Mouse (Mus musculus): ENCODE results near the gene Ccdc57. TPM values are rescaled to one million over a fixed set of nuclear protein-coding genes. Genes with fewer than 3 reads are reported as not detected.

Ccdc57 gene
- polyA plus RNA-seq, 1 experiment from 2014 or later: 4.2 TPM

- 84% methylated on average over 6 of the region's 6 CpGs for WGBS
- Histone ChIP-seq H3K27ac (no peak overlapping the region), H3K4me3 (replicated peaks) (no peak overlapping the region), H3K9ac (no peak overlapping the region), H3K4me2 (replicated peaks) (no peak overlapping the region), H3K4me1 (replicated peaks) (peaks cover 8% of the 10 kb centered on the region), H3K27me3 (replicated peaks) (no peaks in the 10 kb centered on the region), H3K9me3 (no peaks in the 10 kb centered on the region), H3K36me3 (peaks cover 5% of the 10 kb centered on the region; the same call in 1 of the 2 replicates)
- ATAC-seq: no peak
Measured at GRCm38 (mm10) chr11:120898114-120898548, 34.5 kb downstream of the Ccdc57 start.

GRCm38 (mm10) chr11:120895441-120895840, 37.2 kb downstream of the Ccdc57 start:
- no peak overlapping the region for H3K27ac ChIP-seq
- no peaks in the 10 kb centered on the region for H3K9me3 ChIP-seq
- no peak overlapping the region for H3K4me2 ChIP-seq (replicated peaks)
- H3K4me1 ChIP-seq (replicated peaks): no peaks in the 10 kb centered on the region
- no peak overlapping the region for H3K4me3 ChIP-seq (replicated peaks)
- no peak for ATAC-seq
- no peak overlapping the region for H3K9ac ChIP-seq
- 88% methylated on average over 6 of the region's 6 CpGs for WGBS
- peaks cover 5% of the 10 kb centered on the region; the same call in 1 of the 2 replicates for H3K36me3 ChIP-seq
- no peaks in the 10 kb centered on the region for H3K27me3 ChIP-seq (replicated peaks)

DNA sequence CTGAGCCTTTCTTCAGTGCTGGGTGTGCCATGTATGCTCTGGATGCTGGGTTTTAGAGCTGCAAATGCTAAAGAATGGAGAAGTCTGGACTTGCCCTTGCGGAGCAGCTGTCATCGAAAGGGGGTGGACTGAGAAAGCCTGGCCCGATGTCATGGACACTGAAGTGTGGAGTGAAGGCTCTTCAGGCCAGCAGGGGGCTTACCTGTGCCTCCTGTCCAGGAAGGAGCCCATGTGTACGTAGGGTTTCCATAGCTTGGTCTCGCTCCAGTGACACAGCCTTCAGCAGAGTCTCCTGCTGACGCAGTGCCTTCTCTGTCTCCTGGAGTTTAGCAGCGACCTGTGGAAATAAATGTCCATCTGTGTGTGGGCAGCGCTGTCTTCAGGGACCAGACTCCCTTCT, 38.3 kb downstream of the Ccdc57 start:
- no peak overlapping the region for H3K4me3 ChIP-seq (replicated peaks)
- H3K27me3 ChIP-seq (replicated peaks): no peaks in the 10 kb centered on the region
- 84% methylated on average over 8 of the region's 8 CpGs for WGBS
- H3K4me2 ChIP-seq (replicated peaks): no peak overlapping the region
- no peak overlapping the region for H3K27ac ChIP-seq
- H3K9ac ChIP-seq: no peak overlapping the region
- no peaks in the 10 kb centered on the region for H3K9me3 ChIP-seq
- ATAC-seq: no peak
- H3K4me1 ChIP-seq (replicated peaks): no peaks in the 10 kb centered on the region
- H3K36me3 ChIP-seq: peaks cover 5% of the 10 kb centered on the region; the same call in 1 of the 2 replicates

DNA sequence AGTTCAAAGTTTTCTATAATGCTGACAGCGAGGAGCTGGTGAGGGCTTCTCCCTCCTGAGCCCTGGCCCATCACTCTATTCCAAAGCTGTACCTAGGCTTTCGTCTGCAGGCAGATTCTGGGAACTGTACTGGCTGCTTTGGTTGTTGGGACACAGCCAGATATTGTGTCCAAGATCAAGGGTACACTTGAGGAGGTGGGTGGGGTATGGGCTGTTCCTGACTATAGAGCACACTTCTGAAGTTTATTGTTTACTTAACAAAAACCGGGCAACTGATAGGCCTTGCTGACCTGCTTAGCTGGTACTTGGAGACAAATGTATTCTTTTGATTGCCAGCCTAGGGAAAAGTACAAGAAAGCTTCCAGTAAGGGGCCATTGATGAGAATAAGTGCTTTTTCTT, 43.5 kb downstream of the Ccdc57 start:
- Histone ChIP-seq H3K9ac (no peak overlapping the region), H3K27ac (no peak overlapping the region), H3K4me3 (replicated peaks) (no peak overlapping the region), H3K4me2 (replicated peaks) (no peak overlapping the region), H3K27me3 (replicated peaks) (no peaks in the 10 kb centered on the region), H3K9me3 (peaks cover 4% of the 10 kb centered on the region; the same call in 1 of the 2 replicates), H3K4me1 (replicated peaks) (no peaks in the 10 kb centered on the region), H3K36me3 (peaks cover 9% of the 10 kb centered on the region)
- ATAC-seq: no peak
- WGBS: 61% methylated on average over 3 of the region's 3 CpGs

DNA sequence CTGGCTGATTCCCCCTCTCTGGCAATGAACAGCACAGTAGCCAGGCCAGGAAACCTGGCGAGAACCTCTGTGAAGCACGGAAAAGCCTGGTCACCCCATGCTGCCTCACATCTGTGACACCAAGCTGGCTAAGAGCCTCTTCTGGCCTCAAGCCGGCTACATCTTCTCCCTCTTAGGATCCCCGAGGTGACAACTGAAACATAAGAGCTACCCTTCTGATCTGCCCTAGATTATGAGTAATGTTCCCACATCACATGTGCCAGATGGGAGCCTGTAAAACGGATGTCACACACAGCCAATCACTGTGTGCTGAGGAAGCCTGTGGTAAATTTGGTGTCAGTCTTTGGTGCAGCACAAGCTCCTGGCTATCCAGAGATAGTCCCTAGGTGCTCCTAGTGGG, 44.0 kb downstream of the Ccdc57 start:
- no peak overlapping the region for H3K27ac ChIP-seq
- no peaks in the 10 kb centered on the region for H3K27me3 ChIP-seq (replicated peaks)
- H3K9me3 ChIP-seq: peaks cover 4% of the 10 kb centered on the region; the same call in 1 of the 2 replicates
- H3K4me3 ChIP-seq (replicated peaks): no peak overlapping the region
- ATAC-seq: no peak
- no peak overlapping the region for H3K9ac ChIP-seq
- no peaks in the 10 kb centered on the region for H3K4me1 ChIP-seq (replicated peaks)
- H3K4me2 ChIP-seq (replicated peaks): no peak overlapping the region
- peaks cover 5% of the 10 kb centered on the region; the same call in 1 of the 2 replicates for H3K36me3 ChIP-seq
- WGBS: 91% methylated on average over 5 of the region's 5 CpGs

DNA sequence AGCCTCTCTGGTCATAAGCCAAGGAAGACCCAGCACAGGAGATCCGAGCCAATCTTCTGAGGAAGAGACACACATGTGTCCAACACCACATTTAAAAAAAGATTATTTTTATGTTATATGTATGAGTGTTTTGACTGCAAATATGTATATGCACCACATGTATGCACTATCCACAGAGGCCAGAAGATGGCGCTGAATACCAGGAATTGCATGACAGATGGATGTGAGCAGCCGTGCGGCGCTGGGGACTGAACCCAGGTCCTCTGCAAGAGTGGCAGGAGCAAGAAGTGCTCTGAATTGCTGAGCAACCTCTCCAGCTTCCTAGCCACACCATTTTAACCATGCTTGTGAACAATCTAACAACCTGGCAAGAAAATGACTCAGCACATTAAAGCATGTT, 45.2 kb downstream of the Ccdc57 start:
- H3K9ac ChIP-seq: no peak overlapping the region
- no peak overlapping the region for H3K27ac ChIP-seq
- H3K9me3 ChIP-seq: peaks cover 4% of the 10 kb centered on the region; the same call in 1 of the 2 replicates
- no peak overlapping the region for H3K4me2 ChIP-seq (replicated peaks)
- 90% methylated on average over 5 of the region's 5 CpGs for WGBS
- H3K4me1 ChIP-seq (replicated peaks): no peaks in the 10 kb centered on the region
- H3K27me3 ChIP-seq (replicated peaks): no peaks in the 10 kb centered on the region
- H3K4me3 ChIP-seq (replicated peaks): no peak overlapping the region
- no peak for ATAC-seq
- H3K36me3 ChIP-seq: peaks cover 5% of the 10 kb centered on the region; the same call in 1 of the 2 replicates

- no peak for ATAC-seq
- Histone ChIP-seq H3K4me3 (replicated peaks) (no peak overlapping the region), H3K4me2 (replicated peaks) (no peak overlapping the region), H3K9ac (no peak overlapping the region), H3K27me3 (replicated peaks) (no peaks in the 10 kb centered on the region), H3K36me3 (peaks cover 5% of the 10 kb centered on the region; the same call in 1 of the 2 replicates), H3K4me1 (replicated peaks) (no peaks in the 10 kb centered on the region), H3K9me3 (peaks cover 4% of the 10 kb centered on the region; the same call in 1 of the 2 replicates), H3K27ac (no peak overlapping the region)
- 75% methylated on average over 5 of the region's 5 CpGs for WGBS
Measured at GRCm38 (mm10) chr11:120886462-120886861, 46.2 kb downstream of the Ccdc57 start.

GRCm38 (mm10) chr11:120883601-120884000, 49.1 kb downstream of the Ccdc57 start:
- Histone ChIP-seq H3K9ac (no peak overlapping the region), H3K4me3 (replicated peaks) (no peak overlapping the region), H3K36me3 (peaks cover 5% of the 10 kb centered on the region; the same call in 1 of the 2 replicates), H3K9me3 (peaks cover 4% of the 10 kb centered on the region; the same call in 1 of the 2 replicates), H3K27me3 (replicated peaks) (no peaks in the 10 kb centered on the region), H3K4me2 (replicated peaks) (no peak overlapping the region), H3K27ac (no peak overlapping the region), H3K4me1 (replicated peaks) (no peaks in the 10 kb centered on the region)
- WGBS: 94% methylated on average over 3 of the region's 3 CpGs
- no peak for ATAC-seq

GRCm38 (mm10) chr11:120882931-120883330, 49.7 kb downstream of the Ccdc57 start:
- Histone ChIP-seq H3K4me3 (replicated peaks) (no peak overlapping the region), H3K36me3 (peaks cover 4% of the 10 kb centered on the region; the same call in 1 of the 2 replicates), H3K9me3 (peaks cover 4% of the 10 kb centered on the region; the same call in 1 of the 2 replicates), H3K4me1 (replicated peaks) (no peaks in the 10 kb centered on the region), H3K27me3 (replicated peaks) (no peaks in the 10 kb centered on the region), H3K9ac (no peak overlapping the region), H3K27ac (no peak overlapping the region), H3K4me2 (replicated peaks) (no peak overlapping the region)
- ATAC-seq: no peak
- WGBS: 88% methylated on average over 4 of the region's 4 CpGs

DNA sequence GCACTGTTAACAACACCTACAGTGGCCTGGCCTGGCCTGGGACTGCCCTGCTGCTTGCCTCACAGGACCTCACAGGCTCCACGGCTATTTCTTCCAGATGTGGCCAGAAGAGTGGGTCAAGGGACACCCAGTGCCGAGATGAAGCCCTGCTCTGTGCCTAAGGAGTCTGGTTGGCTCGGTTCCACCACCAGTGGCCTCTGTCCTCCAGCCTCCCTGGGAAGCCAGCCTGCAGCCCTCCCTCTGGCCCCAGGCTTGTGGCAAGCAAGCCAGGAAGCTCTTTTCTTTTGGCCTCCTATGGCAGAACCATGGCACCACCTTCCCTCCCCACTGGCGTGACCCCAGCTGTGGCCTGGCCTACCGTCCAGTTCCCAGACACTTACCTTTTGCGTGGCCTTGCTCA, 59.5 kb downstream of the Ccdc57 start:
- H3K4me3 ChIP-seq (replicated peaks): no peak overlapping the region
- no peaks in the 10 kb centered on the region for H3K27me3 ChIP-seq (replicated peaks)
- no peaks in the 10 kb centered on the region for H3K4me1 ChIP-seq (replicated peaks)
- H3K36me3 ChIP-seq: no peaks in the 10 kb centered on the region
- ATAC-seq: no peak
- H3K27ac ChIP-seq: no peak overlapping the region
- no peak overlapping the region for H3K4me2 ChIP-seq (replicated peaks)
- H3K9ac ChIP-seq: no peak overlapping the region
- WGBS: 81% methylated on average over 6 of the region's 6 CpGs
- no peaks in the 10 kb centered on the region for H3K9me3 ChIP-seq

GRCm38 (mm10) chr11:120871521-120871920, 61.2 kb downstream of the Ccdc57 start:
- Histone ChIP-seq H3K4me2 (replicated peaks) (no peak overlapping the region), H3K4me1 (replicated peaks) (no peaks in the 10 kb centered on the region), H3K27me3 (replicated peaks) (no peaks in the 10 kb centered on the region), H3K27ac (no peak overlapping the region), H3K9ac (no peak overlapping the region), H3K36me3 (no peaks in the 10 kb centered on the region), H3K9me3 (no peaks in the 10 kb centered on the region), H3K4me3 (replicated peaks) (no peak overlapping the region)
- 93% methylated on average over 9 of the region's 9 CpGs for WGBS
- ATAC-seq: no peak

- H3K4me2 ChIP-seq (replicated peaks): no peak overlapping the region
Measured at GRCm38 (mm10) chr11:120865816-120866215, 66.9 kb downstream of the Ccdc57 start.

GRCm38 (mm10) chr11:120862819-120863218, 69.9 kb downstream of the Ccdc57 start:
- Histone ChIP-seq H3K4me1 (replicated peaks) (no peaks in the 10 kb centered on the region), H3K27me3 (replicated peaks) (no peaks in the 10 kb centered on the region), H3K36me3 (peaks cover 5% of the 10 kb centered on the region; the same call in 1 of the 2 replicates), H3K27ac (no peak overlapping the region), H3K9ac (no peak overlapping the region), H3K9me3 (no peaks in the 10 kb centered on the region), H3K4me2 (replicated peaks) (no peak overlapping the region), H3K4me3 (replicated peaks) (no peak overlapping the region)
- no peak for ATAC-seq
- 71% methylated on average over 10 of the region's 10 CpGs for WGBS

More at GRCm38 (mm10) chr11:120865816-120866215, 66.9 kb downstream of the Ccdc57 start:
- H3K27ac ChIP-seq: no peak overlapping the region
- WGBS: 86% methylated on average over 1 of the region's 1 CpGs
- no peak for ATAC-seq
- no peaks in the 10 kb centered on the region for H3K4me1 ChIP-seq (replicated peaks)
- H3K9me3 ChIP-seq: no peaks in the 10 kb centered on the region
- no peaks in the 10 kb centered on the region for H3K27me3 ChIP-seq (replicated peaks)
- H3K9ac ChIP-seq: no peak overlapping the region
- H3K4me3 ChIP-seq (replicated peaks): no peak overlapping the region
- no peaks in the 10 kb centered on the region for H3K36me3 ChIP-seq
